Mouse (Mus musculus) fibroblast of lung, adult 2 months (primary cell): ENCODE data around the gene Zfand5.
"Not testable (repeated sequence)": the region's sequence is repeated elsewhere in the genome, so short reads cannot be mapped to it uniquely, and the experiment has no call there.

Experiments used
- DNase-seq: peaks from one replicate; pipeline ENCODE4 v3.0.0-alpha.2; 2011; ENCODE audit warnings: low read depth

The Zfand5 gene

GRCm38 (mm10) chr19:21271741-21272654, at the start of gene Zfand5:
TSS of gene Zfand5 (plus strand) at chr19:21272278.
- DNase-seq = peak; percentile 84

GRCm38 (mm10) chr19:21227131-21227530, 44.9 kb upstream of the Zfand5 start:
- DNase-seq = peak; percentile 92

GRCm38 (mm10) chr19:21227754-21228153, 44.3 kb upstream of the Zfand5 start:
- DNase-seq = no peak

- not testable (repeated sequence) for DNase-seq
These were observed 23.3 kb upstream of the Zfand5 start for GRCm38 (mm10) chr19:21248730-21249129.

GRCm38 (mm10) chr19:21253846-21254245, 18.2 kb upstream of the Zfand5 start:
- DNase-seq = no peak

GRCm38 (mm10) chr19:21255920-21256319, 16.2 kb upstream of the Zfand5 start:
- no peak for DNase-seq

- DNase-seq = no peak
These were observed 12.6 kb upstream of the Zfand5 start for GRCm38 (mm10) chr19:21259453-21259852.

- no peak for DNase-seq
These were observed 11.8 kb upstream of the Zfand5 start for GRCm38 (mm10) chr19:21260280-21260679.

GRCm38 (mm10) chr19:21271186-21271585, 892 bp upstream of the Zfand5 start:
- DNase-seq = no peak

- no peak for DNase-seq
These were observed 692 bp downstream of the Zfand5 start for GRCm38 (mm10) chr19:21272655-21273284.

GRCm38 (mm10) chr19:21273440-21273839, 1.4 kb downstream of the Zfand5 start:
- DNase-seq = no peak

GRCm38 (mm10) chr19:21274181-21274591, 2.1 kb downstream of the Zfand5 start:
- peak; percentile 45 for DNase-seq

- no peak for DNase-seq
These were observed 2.6 kb downstream of the Zfand5 start for GRCm38 (mm10) chr19:21274714-21275113.

- DNase-seq = no peak
These were observed 4.2 kb downstream of the Zfand5 start for GRCm38 (mm10) chr19:21276317-21276716.

GRCm38 (mm10) chr19:21286421-21287097, 14.5 kb downstream of the Zfand5 start:
- DNase-seq = no peak

- no peak for DNase-seq
These were observed 25.3 kb downstream of the Zfand5 start for GRCm38 (mm10) chr19:21297411-21297810.

GRCm38 (mm10) chr19:21301787-21302186, 29.7 kb downstream of the Zfand5 start:
- no peak for DNase-seq

- no peak for DNase-seq
These were observed 35.7 kb downstream of the Zfand5 start for GRCm38 (mm10) chr19:21307755-21308154.

GRCm38 (mm10) chr19:21310364-21310763, 38.3 kb downstream of the Zfand5 start:
- not testable (repeated sequence) for DNase-seq

- no peak for DNase-seq
These were observed 43.6 kb downstream of the Zfand5 start for GRCm38 (mm10) chr19:21315701-21316100.

GRCm38 (mm10) chr19:21319618-21320017, 47.5 kb downstream of the Zfand5 start:
- no peak for DNase-seq

GRCm38 (mm10) chr19:21325333-21325732, 53.3 kb downstream of the Zfand5 start:
- no peak for DNase-seq

- no peak for DNase-seq
These were observed 56.9 kb downstream of the Zfand5 start for GRCm38 (mm10) chr19:21328951-21329350.
